ENCODE assay signal across 8 mouse cellular contexts in the genomic region with DNA sequence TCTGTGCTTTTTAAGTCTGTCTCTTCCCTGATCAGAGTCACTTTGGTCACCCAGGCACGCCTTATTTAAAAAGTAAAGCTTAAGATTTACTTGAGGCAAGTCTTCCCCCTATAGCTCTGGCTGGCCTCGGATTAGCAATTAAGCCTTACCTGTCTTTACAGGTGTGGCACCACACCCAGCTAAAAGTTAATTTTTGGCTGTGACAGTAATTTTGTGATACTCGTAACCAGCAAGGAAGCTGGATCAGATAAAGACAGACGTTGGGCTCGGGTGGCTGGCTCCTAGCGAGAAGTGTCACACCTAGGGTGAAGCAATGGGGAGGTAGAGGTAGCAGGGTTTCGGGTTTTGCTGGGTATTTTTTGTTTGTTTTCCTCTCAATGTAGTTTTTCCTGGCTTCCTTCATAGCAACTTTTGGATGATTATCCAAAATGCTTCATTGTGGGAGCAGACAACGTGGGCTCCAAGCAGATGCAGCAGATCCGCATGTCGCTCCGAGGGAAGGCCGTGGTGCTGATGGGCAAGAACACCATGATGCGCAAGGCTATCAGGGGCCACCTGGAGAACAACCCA. TPM values are rescaled to one million over a fixed set of nuclear protein-coding genes. Genes with fewer than 3 reads are reported as not detected.
DNase-seq lines count a peak whose midpoint lies in the region; ATAC-seq and TF ChIP-seq lines count a peak whose summit lies in the region.

No protein-coding gene starts in this region.

- WGBS in kidney, embryonic 14.5 days = 30% methylated on average over 13 of the region's 13 CpGs
- WGBS in embryonic facial prominence, embryonic 12.5 days = 32% methylated on average over 13 of the region's 13 CpGs
- 31% methylated on average over 13 of the region's 13 CpGs for WGBS in intestine, embryonic 16.5 days

- H3ac ChIP-seq in myocyte (ENCODE audit: control insufficient read depth, insufficient read length) = peak overlapping the region; percentile 35

- no peak for DNase-seq in kidney, postnatal 25 days
- DNase-seq in lung, postnatal 25 days (ENCODE audit: low spot score) = no peak

- peak overlapping the region; percentile 98 for H3K9ac ChIP-seq in kidney, embryonic 14.5 days (ENCODE audit: low read depth, low read length)
- peak overlapping the region; percentile 99 for H3K9ac ChIP-seq in embryonic facial prominence, embryonic 12.5 days
- peak overlapping the region; percentile 93 for H3K9ac ChIP-seq in intestine, embryonic 16.5 days (ENCODE audit: low read depth, low read length)

- H3K27me3 ChIP-seq in kidney, embryonic 14.5 days (ENCODE audit: control insufficient read depth, insufficient read depth, low read length) = no peaks in the 10 kb centered on the region
- no peaks in the 10 kb centered on the region for H3K27me3 ChIP-seq in embryonic facial prominence, embryonic 12.5 days
- no peaks in the 10 kb centered on the region for H3K27me3 ChIP-seq in intestine, embryonic 16.5 days (replicated peaks; ENCODE audit: control insufficient read depth, insufficient read depth, low read length)
- H3K27me3 ChIP-seq in myocyte (ENCODE audit: control insufficient read depth, insufficient read depth, insufficient read length) = no peaks in the 10 kb centered on the region

- peak; percentile 8 for TF ChIP-seq POLR2A in myocyte (IDR thresholded peaks at IDR 0.05; ENCODE audit: insufficient read length, low read depth)

- ATAC-seq in kidney, embryonic 14.5 days (ENCODE audit: low FRiP score, low TSS enrichment) = no peak
- ATAC-seq in embryonic facial prominence, embryonic 12.5 days (ENCODE audit: insufficient number of reproducible peaks, insufficient read depth, low FRiP score, low TSS enrichment) = no peak
- ATAC-seq in intestine, embryonic 16.5 days = no peak
- no peak for ATAC-seq in cerebellum, adult (ENCODE audit: insufficient number of reproducible peaks, low FRiP score, low TSS enrichment)
- no peak for ATAC-seq in CD4-positive, CD25-positive, alpha-beta regulatory T cell, adult 4 months

- H3K9me3 ChIP-seq in kidney, embryonic 14.5 days (ENCODE audit: control insufficient read depth, low read length) = no peaks in the 10 kb centered on the region
- H3K9me3 ChIP-seq in embryonic facial prominence, embryonic 12.5 days = no peaks in the 10 kb centered on the region
- no peaks in the 10 kb centered on the region for H3K9me3 ChIP-seq in intestine, embryonic 16.5 days (ENCODE audit: control insufficient read depth, low read length)

- H3K79me2 ChIP-seq in myocyte (ENCODE audit: control insufficient read depth, insufficient read depth) = peaks cover 37% of the 10 kb centered on the region

- 0 out of 2 replicates have a peak overlapping the region, but pooled peaks have one; percentile 70 for H3K27ac ChIP-seq in kidney, embryonic 14.5 days (ENCODE audit: low read depth, low read length)
- H3K27ac ChIP-seq in embryonic facial prominence, embryonic 12.5 days = peak overlapping the region; percentile 65; the same call in 1 of the 2 replicates
- H3K27ac ChIP-seq in intestine, embryonic 16.5 days (ENCODE audit: low read length) = no peak overlapping the region; the same call in 1 of the 2 replicates

- H3K4me3 ChIP-seq in kidney, embryonic 14.5 days (ENCODE audit: low read length) = peak overlapping the region; percentile 79
- peak overlapping the region; percentile 88 for H3K4me3 ChIP-seq in embryonic facial prominence, embryonic 12.5 days
- peak overlapping the region; percentile 70 for H3K4me3 ChIP-seq in intestine, embryonic 16.5 days (ENCODE audit: low read length)
- H3K4me3 ChIP-seq in myocyte = peak overlapping the region; percentile 77

- H3K4me1 ChIP-seq in kidney, embryonic 14.5 days (ENCODE audit: control insufficient read depth, insufficient read depth, low read length) = peaks cover 15% of the 10 kb centered on the region
- H3K4me1 ChIP-seq in embryonic facial prominence, embryonic 12.5 days = peaks cover 17% of the 10 kb centered on the region
- peaks cover 17% of the 10 kb centered on the region for H3K4me1 ChIP-seq in intestine, embryonic 16.5 days (ENCODE audit: control insufficient read depth, insufficient read depth, low read length)

- H3K36me3 ChIP-seq in kidney, embryonic 14.5 days (ENCODE audit: control insufficient read depth, insufficient read depth, low read length) = peaks cover 39% of the 10 kb centered on the region
- peaks cover 40% of the 10 kb centered on the region for H3K36me3 ChIP-seq in embryonic facial prominence, embryonic 12.5 days
- peaks cover 8% of the 10 kb centered on the region; the same call in 1 of the 2 replicates for H3K36me3 ChIP-seq in intestine, embryonic 16.5 days (ENCODE audit: control insufficient read depth, insufficient read depth, low read length)
- peaks cover 37% of the 10 kb centered on the region for H3K36me3 ChIP-seq in myocyte (ENCODE audit: control insufficient read depth, insufficient read depth)

- H3K4me2 ChIP-seq in kidney, embryonic 14.5 days (replicated peaks; ENCODE audit: low read depth, low read length) = peak overlapping the region; percentile 76
- H3K4me2 ChIP-seq in embryonic facial prominence, embryonic 12.5 days (replicated peaks) = peak overlapping the region; percentile 87
- H3K4me2 ChIP-seq in intestine, embryonic 16.5 days (ENCODE audit: low read depth, low read length) = peak overlapping the region; percentile 85
- H3K4me2 ChIP-seq in myocyte (ENCODE audit: low read depth) = peak overlapping the region; percentile 100

TF ChIP-seq in myocyte, 11 proteins besides CTCF, POLR2A, EP300 and RAD21:
- TF ChIP-seq POLR2AphosphoS2 (IDR thresholded peaks at IDR 0.05; ENCODE audit: insufficient read length, low read depth) (peak; percentile 38), REST (IDR thresholded peaks at IDR 0.05; ENCODE audit: insufficient read depth, insufficient read length) (no peak), USF1 (IDR thresholded peaks at IDR 0.05; ENCODE audit: low read depth) (no peak)

RNA-seq across cellular contexts. Expression of a gene that starts 1.2 kb away (rescaled TPM):
- 1,879 and 2,111 TPM in 2 replicates for polyA plus RNA-seq in kidney, embryonic 14.5 days (2014; fragmentation: Nextera tagmentation; extraction: Ambion mirVana)
- polyA plus RNA-seq in embryonic facial prominence, embryonic 12.5 days (2016; fragmentation: Nextera tagmentation; extraction: Ambion mirVana) = 1,232 and 1,233 TPM in 2 replicates
- 1,506 and 1,615 TPM in 2 replicates for polyA plus RNA-seq in intestine, embryonic 16.5 days (2015; fragmentation: Nextera tagmentation; extraction: Ambion mirVana)
- polyA plus RNA-seq in myocyte (2012; fragmentation: generic; extraction: Trizol) = 3,361 TPM
- 1,000 to 10,000 TPM; 4,123 to 4,128 TPM for polyA plus RNA-seq in CD4-positive, CD25-positive, alpha-beta regulatory T cell, adult 4 months (2017; shearing (Covaris generic))

RNA-seq across cellular contexts. Expression of a gene that starts 4.6 kb away (rescaled TPM):
- 44.3 and 56.0 TPM in 2 replicates for polyA plus RNA-seq in kidney, embryonic 14.5 days (2014; fragmentation: Nextera tagmentation; extraction: Ambion mirVana)
- 56.1 and 57.9 TPM in 2 replicates for polyA plus RNA-seq in embryonic facial prominence, embryonic 12.5 days (2016; fragmentation: Nextera tagmentation; extraction: Ambion mirVana)
- polyA plus RNA-seq in intestine, embryonic 16.5 days (2015; fragmentation: Nextera tagmentation; extraction: Ambion mirVana) = 25.5 and 26.3 TPM in 2 replicates
- 49.4 TPM for polyA plus RNA-seq in myocyte (2012; fragmentation: generic; extraction: Trizol)
- polyA plus RNA-seq in CD4-positive, CD25-positive, alpha-beta regulatory T cell, adult 4 months (2017; shearing (Covaris generic)) = 10 to 100 TPM; 25.2 to 36.2 TPM

RNA-seq across cellular contexts. Expression of a gene that starts 53.9 kb away (rescaled TPM):
- 21.9 and 22.4 TPM in 2 replicates for polyA plus RNA-seq in kidney, embryonic 14.5 days (2014; fragmentation: Nextera tagmentation; extraction: Ambion mirVana)
- 46.8 and 47.1 TPM in 2 replicates for polyA plus RNA-seq in embryonic facial prominence, embryonic 12.5 days (2016; fragmentation: Nextera tagmentation; extraction: Ambion mirVana)
- 71.9 and 88.2 TPM in 2 replicates for polyA plus RNA-seq in intestine, embryonic 16.5 days (2015; fragmentation: Nextera tagmentation; extraction: Ambion mirVana)
- polyA plus RNA-seq in myocyte (2012; fragmentation: generic; extraction: Trizol) = 120 TPM
- 10 to 100 TPM; 14.5 to 23.4 TPM for polyA plus RNA-seq in CD4-positive, CD25-positive, alpha-beta regulatory T cell, adult 4 months (2017; shearing (Covaris generic))
